Mouse (Mus musculus): ENCODE data around the gene Fam184b. TPM values are rescaled to one million over a fixed set of nuclear protein-coding genes. Genes with fewer than 3 reads are reported as not detected.
A peak's percentile ranks its signal among the peaks of the same experiment; 100 is the strongest.

Fam184b gene
- polyA plus RNA-seq, 1 experiment from 2014 or later = 0.28 TPM

DNA sequence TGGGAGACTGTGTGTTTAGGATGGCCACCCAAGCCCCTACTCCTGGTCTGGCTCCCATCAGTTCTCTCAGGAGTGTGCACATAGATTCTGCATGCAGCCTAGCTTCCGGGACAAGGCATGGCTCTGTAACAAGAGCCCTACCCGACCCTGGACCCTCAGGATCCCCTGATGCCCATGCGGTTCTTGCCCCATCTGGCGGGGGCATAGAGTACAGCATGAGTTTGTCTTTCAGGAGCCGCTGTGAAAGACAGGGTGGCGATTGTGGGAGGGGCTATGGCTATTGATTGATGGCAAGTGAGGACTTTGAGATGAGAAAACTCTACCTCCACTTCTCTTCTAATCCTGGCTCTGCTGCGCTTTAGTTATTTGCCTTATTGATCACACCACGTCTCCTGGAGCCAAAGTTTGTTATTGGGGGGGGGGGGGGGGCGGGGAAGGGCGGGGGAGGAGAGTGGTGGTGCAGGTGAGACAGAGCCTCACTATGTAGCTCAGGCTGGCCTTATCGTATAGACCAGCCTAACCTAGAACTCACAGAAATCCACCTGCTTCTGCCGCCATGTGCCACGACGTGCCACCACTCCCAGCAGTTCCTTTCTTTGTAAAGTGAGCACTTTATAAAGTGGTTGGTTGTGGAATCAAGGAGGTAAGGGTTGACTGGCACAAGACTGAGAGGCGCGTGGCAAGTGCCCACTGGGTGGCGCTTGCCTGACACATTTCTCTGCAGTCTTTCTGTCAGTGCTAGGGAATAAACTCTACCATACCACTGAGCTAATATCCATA, 104.9 kb downstream of the Fam184b start:
- no peak overlapping the region for H3K4me3 ChIP-seq (ENCODE audit: low read depth, low read length)
- H3K4me2 ChIP-seq = no peak overlapping the region
- 9% methylated on average over 16 of the region's 17 CpGs for WGBS
- no peaks in the 10 kb centered on the region for H3K27me3 ChIP-seq (ENCODE audit: insufficient read depth, low read length)
- no peaks in the 10 kb centered on the region for H3K9me3 ChIP-seq (ENCODE audit: low read depth, low read length)
- DNase-seq (peak; percentile 58), ATAC-seq (ENCODE audit: insufficient read depth) (peak; percentile 85)
- no peaks in the 10 kb centered on the region for H3K4me1 ChIP-seq (ENCODE audit: insufficient read depth)
- H3K36me3 ChIP-seq (ENCODE audit: insufficient read depth) = no peaks in the 10 kb centered on the region
- TF ChIP-seq CTCF (IDR thresholded peaks at IDR 0.05; ENCODE audit: low read depth) = peak; percentile 67
- H3K27ac ChIP-seq (ENCODE audit: low read depth) = no peak overlapping the region
- H3K9ac ChIP-seq = no peak overlapping the region

DNA sequence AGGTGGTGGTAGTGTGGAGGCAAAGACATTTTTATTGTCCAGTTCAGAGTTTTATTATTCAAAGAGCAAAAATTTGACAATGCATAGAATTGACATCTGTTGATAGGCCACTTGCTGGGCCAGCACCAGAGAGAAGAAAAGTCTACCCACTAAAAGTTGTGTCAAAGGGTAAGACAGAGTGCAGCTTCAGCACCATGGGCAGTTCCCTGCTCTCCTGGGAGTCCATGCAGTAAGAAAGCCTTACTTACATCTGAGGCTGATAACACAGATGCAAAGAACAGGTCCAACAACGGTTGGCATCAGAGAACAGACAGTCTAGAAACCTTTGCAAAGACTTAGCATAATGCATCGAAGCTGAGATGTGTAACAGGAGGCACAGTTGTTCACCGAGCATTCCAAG, 109.7 kb downstream of the Fam184b start:
- Histone ChIP-seq H3K4me3 (ENCODE audit: low read depth, low read length) (no peak overlapping the region), H3K4me1 (ENCODE audit: insufficient read depth) (no peaks in the 10 kb centered on the region), H3K4me2 (no peak overlapping the region), H3K27ac (ENCODE audit: low read depth) (no peak overlapping the region), H3K9me3 (ENCODE audit: low read depth, low read length) (no peaks in the 10 kb centered on the region), H3K27me3 (ENCODE audit: insufficient read depth, low read length) (no peaks in the 10 kb centered on the region), H3K9ac (no peak overlapping the region), H3K36me3 (ENCODE audit: insufficient read depth) (peaks cover 46% of the 10 kb centered on the region)
- DNase-seq (peak; percentile 83), ATAC-seq (ENCODE audit: insufficient read depth) (no peak)
- no peak for TF ChIP-seq CTCF (IDR thresholded peaks at IDR 0.05; ENCODE audit: low read depth)
- WGBS = 84% methylated on average over 3 of the region's 3 CpGs

DNA sequence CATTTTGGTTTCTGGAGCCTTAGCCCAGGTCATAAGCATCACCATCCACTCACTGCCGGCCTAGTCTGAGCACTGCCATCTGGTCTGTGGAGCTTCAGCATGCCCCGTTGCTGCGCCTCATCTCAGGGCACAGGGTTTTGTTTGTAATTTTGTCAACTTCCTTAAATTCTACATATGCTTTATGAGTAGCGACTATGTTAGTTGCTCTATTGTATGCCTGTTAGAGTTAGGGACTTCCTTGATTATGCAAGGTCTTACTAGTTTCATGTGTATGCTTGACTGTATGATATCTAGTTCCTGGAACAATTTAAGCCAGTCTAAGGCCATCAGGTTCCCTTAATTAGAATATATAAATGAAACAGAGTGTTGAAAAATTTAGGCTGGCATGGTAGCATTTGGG, 113.1 kb downstream of the Fam184b start:
- Histone ChIP-seq H3K4me1 (ENCODE audit: insufficient read depth) (peaks cover 2% of the 10 kb centered on the region; the same call in 1 of the 2 replicates), H3K9ac (no peak overlapping the region), H3K4me2 (no peak overlapping the region), H3K4me3 (ENCODE audit: low read depth, low read length) (no peak overlapping the region), H3K27me3 (ENCODE audit: insufficient read depth, low read length) (no peaks in the 10 kb centered on the region), H3K27ac (ENCODE audit: low read depth) (no peak overlapping the region), H3K36me3 (ENCODE audit: insufficient read depth) (peaks cover 63% of the 10 kb centered on the region), H3K9me3 (ENCODE audit: low read depth, low read length) (no peaks in the 10 kb centered on the region)
- 88% methylated on average over 4 of the region's 4 CpGs for WGBS
- DNase-seq (no peak), ATAC-seq (ENCODE audit: insufficient read depth) (no peak)
- no peak for TF ChIP-seq CTCF (IDR thresholded peaks at IDR 0.05; ENCODE audit: low read depth)

GRCm38 (mm10) chr5:45525101-45525500, 114.3 kb downstream of the Fam184b start:
- no peak overlapping the region for H3K9ac ChIP-seq
- no peak overlapping the region for H3K4me2 ChIP-seq
- peaks cover 63% of the 10 kb centered on the region for H3K36me3 ChIP-seq (ENCODE audit: insufficient read depth)
- TF ChIP-seq CTCF (IDR thresholded peaks at IDR 0.05; ENCODE audit: low read depth) = no peak
- peaks cover 3% of the 10 kb centered on the region; the same call in 1 of the 2 replicates for H3K4me1 ChIP-seq (ENCODE audit: insufficient read depth)
- no peak overlapping the region for H3K4me3 ChIP-seq (ENCODE audit: low read depth, low read length)
- ATAC-seq (ENCODE audit: insufficient read depth) (no peak), DNase-seq (no peak)
- H3K9me3 ChIP-seq (ENCODE audit: low read depth, low read length) = no peaks in the 10 kb centered on the region
- H3K27ac ChIP-seq (ENCODE audit: low read depth) = no peak overlapping the region
- no peaks in the 10 kb centered on the region for H3K27me3 ChIP-seq (ENCODE audit: insufficient read depth, low read length)
- 89% methylated on average over 10 of the region's 10 CpGs for WGBS

- DNase-seq (no peak), ATAC-seq (ENCODE audit: insufficient read depth) (no peak)
- H3K27ac ChIP-seq (ENCODE audit: low read depth) = no peak overlapping the region
- H3K36me3 ChIP-seq (ENCODE audit: insufficient read depth) = peaks cover 36% of the 10 kb centered on the region
- H3K4me3 ChIP-seq (ENCODE audit: low read depth, low read length) = no peak overlapping the region
- WGBS = 88% methylated on average over 6 of the region's 6 CpGs
- H3K9me3 ChIP-seq (ENCODE audit: low read depth, low read length) = no peaks in the 10 kb centered on the region
- peaks cover 3% of the 10 kb centered on the region; the same call in 1 of the 2 replicates for H3K4me1 ChIP-seq (ENCODE audit: insufficient read depth)
- no peaks in the 10 kb centered on the region for H3K27me3 ChIP-seq (ENCODE audit: insufficient read depth, low read length)
- TF ChIP-seq CTCF (IDR thresholded peaks at IDR 0.05; ENCODE audit: low read depth) = no peak
- H3K4me2 ChIP-seq = peak overlapping the region; percentile 94
- no peak overlapping the region for H3K9ac ChIP-seq
These were observed 117.8 kb downstream of the Fam184b start for GRCm38 (mm10) chr5:45521601-45522000.

DNA sequence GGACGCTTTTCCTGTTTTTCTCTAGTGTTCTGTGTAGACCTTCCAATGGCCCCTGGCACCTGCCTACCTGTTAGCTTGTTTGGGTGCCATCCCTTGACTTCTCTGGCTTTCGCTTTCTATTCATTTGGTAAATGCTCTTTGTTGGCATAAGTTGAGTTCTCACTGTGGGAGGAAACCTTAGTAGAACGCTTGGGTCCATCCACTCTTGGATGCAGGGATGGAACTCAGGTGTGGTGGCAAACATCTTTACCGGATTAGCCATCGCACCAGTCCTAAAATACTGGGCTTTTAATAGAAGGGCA, 118.7 kb downstream of the Fam184b start:
- no peaks in the 10 kb centered on the region for H3K9me3 ChIP-seq (ENCODE audit: low read depth, low read length)
- WGBS = 4% methylated on average over 5 of the region's 5 CpGs
- peaks cover 3% of the 10 kb centered on the region; the same call in 1 of the 2 replicates for H3K4me1 ChIP-seq (ENCODE audit: insufficient read depth)
- H3K36me3 ChIP-seq (ENCODE audit: insufficient read depth) = peaks cover 28% of the 10 kb centered on the region
- 0 out of 2 replicates have a peak overlapping the region, but pooled peaks have one; percentile 63 for H3K27ac ChIP-seq (ENCODE audit: low read depth)
- H3K27me3 ChIP-seq (ENCODE audit: insufficient read depth, low read length) = no peaks in the 10 kb centered on the region
- H3K4me2 ChIP-seq = peak overlapping the region; percentile 94
- peak overlapping the region; percentile 93 for H3K4me3 ChIP-seq (ENCODE audit: low read depth, low read length)
- no peak for DNase-seq
- peak overlapping the region; percentile 87 for H3K9ac ChIP-seq
- no peak for ATAC-seq (ENCODE audit: insufficient read depth)
- TF ChIP-seq CTCF (IDR thresholded peaks at IDR 0.05; ENCODE audit: low read depth) = no peak

DNA sequence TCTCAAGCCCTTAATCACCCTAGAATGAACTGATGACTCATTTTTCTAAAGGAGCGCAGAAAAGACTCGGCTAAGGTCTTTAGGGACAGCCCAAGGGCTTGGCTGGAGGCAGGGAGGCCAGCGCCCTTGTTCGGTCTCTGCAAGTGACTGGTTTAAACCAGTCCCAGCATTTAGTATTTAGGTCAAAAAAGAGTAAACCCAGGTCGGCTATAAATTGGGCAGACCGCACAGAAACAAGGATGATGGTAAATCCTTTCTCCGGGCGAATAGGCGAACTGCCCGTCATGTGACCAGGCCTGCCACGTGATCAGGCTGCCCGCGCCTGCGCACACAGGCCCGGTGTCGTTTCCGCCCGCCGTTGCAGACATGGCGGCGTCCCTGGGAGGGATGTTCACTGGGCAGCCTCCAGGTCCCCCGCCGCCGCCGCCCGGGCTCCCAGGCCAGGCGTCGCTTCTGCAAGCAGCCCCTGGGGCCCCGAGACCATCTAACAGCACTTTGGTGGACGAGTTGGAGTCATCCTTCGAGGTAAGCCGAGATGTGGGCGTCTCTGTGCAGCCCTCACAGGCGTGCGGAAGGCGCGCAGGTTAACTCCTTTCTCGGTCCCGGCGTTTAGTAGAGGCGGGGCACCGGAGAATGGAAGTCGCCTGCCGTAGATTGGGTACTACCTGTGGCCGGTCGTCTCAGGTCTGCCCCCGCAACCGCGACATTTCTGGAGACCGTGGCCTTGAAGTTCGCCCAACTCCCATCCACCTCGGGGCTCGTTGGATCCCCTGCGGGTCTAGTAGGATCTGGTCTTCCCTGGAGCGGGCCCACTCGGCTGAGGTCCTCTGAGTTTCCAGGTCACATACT, 119.2 kb downstream of the Fam184b start, which contains the start of gene Med28:
Gene Med28, plus strand, starts transcription at position 270 of the 849 bp plus-strand sequence.
- WGBS = 2% methylated on average over 56 of the region's 56 CpGs
- peak within 1 kb of the TSS; percentile 63; the same call in 1 of the 2 replicates for H3K27ac ChIP-seq (ENCODE audit: low read depth)
- no peak for TF ChIP-seq CTCF (IDR thresholded peaks at IDR 0.05; ENCODE audit: low read depth)

More for the DNA sequence above, 119.2 kb downstream of the Fam184b start, which contains the start of gene Med28:
- H3K9ac ChIP-seq = peak within 1 kb of the TSS; percentile 87
- H3K4me3 ChIP-seq (ENCODE audit: low read depth, low read length) = peak within 1 kb of the TSS; percentile 93
- no peaks in the 10 kb centered on the region for H3K27me3 ChIP-seq (ENCODE audit: insufficient read depth, low read length)
- DNase-seq (peak; percentile 96), ATAC-seq (ENCODE audit: insufficient read depth) (peak; percentile 96)
- peaks cover 3% of the 10 kb centered on the region; the same call in 1 of the 2 replicates for H3K4me1 ChIP-seq (ENCODE audit: insufficient read depth)
- H3K36me3 ChIP-seq (ENCODE audit: insufficient read depth) = peaks cover 22% of the 10 kb centered on the region
- no peaks in the 10 kb centered on the region for H3K9me3 ChIP-seq (ENCODE audit: low read depth, low read length)
- peak within 1 kb of the TSS; percentile 94 for H3K4me2 ChIP-seq

Data from lung, embryonic 14.5 days (tissue).